Mouse (Mus musculus) brain, embryonic 14.5 days (tissue): Measurements from ENCODE around the gene Proser3. TPM values are rescaled to one million over a fixed set of nuclear protein-coding genes. Genes with fewer than 3 reads are reported as not detected.
A peak's percentile ranks its signal among the peaks of the same experiment; 100 is the strongest.

Experiments used
- DNase-seq: peaks from one replicate; pipeline ENCODE4 v3.0.0-alpha.2; 2011; ENCODE audit warnings: low read depth
- CTCF ChIP-seq: fragments of 200-500 bp; IDR thresholded peaks from 2 replicates; pipeline ENCODE4 v1.5.1; 2012; ENCODE audit warnings: inconsistent platforms, mild to moderate bottlenecking, moderate library complexity, borderline replicate concordance; ENCODE audit not compliant: insufficient read depth, insufficient read length; ENCODE audit errors: extremely low read depth
- POLR2A ChIP-seq: fragments of 200-500 bp; IDR thresholded peaks from 2 replicates; pipeline ENCODE4 v1.6.1; 2012; ENCODE audit warnings: mild to moderate bottlenecking, inconsistent platforms, borderline replicate concordance; ENCODE audit not compliant: poor library complexity, insufficient read depth, insufficient read length, severe bottlenecking; ENCODE audit errors: extremely low read depth
- polyA plus RNA-seq: library from polyadenylated mRNA; depleted of rRNA; stranded (reverse); fragments of >200 nt; gene quantifications from 2 replicates; pipeline ENCODE4 v1.2.3, GENCODE M21; 2012

The Proser3 gene
- polyA plus RNA-seq, 1 experiment: 24.1 TPM

GRCm38 (mm10) chr7:30553021-30553589, 1.0 kb upstream of the Proser3 start:
- TF ChIP-seq POLR2A (no peak), CTCF (no peak)
- DNase-seq: peak; percentile 65

GRCm38 (mm10) chr7:30551445-30552101, 526 bp downstream of the Proser3 start:
- TF ChIP-seq CTCF (peak; percentile 28; the same call in 1 of the 2 replicates), POLR2A (no peak)
- DNase-seq: peak; percentile 92

GRCm38 (mm10) chr7:30550603-30551002, 1.5 kb downstream of the Proser3 start:
- no peak for DNase-seq
- TF ChIP-seq CTCF (no peak), POLR2A (no peak)

GRCm38 (mm10) chr7:30549880-30550279, 2.2 kb downstream of the Proser3 start:
- DNase-seq: no peak
- TF ChIP-seq POLR2A (no peak), CTCF (no peak)

GRCm38 (mm10) chr7:30544327-30544726, 7.8 kb downstream of the Proser3 start:
- no peak for DNase-seq
- TF ChIP-seq CTCF (no peak), POLR2A (no peak)

GRCm38 (mm10) chr7:30540572-30540971, 11.5 kb downstream of the Proser3 start:
- no peak for DNase-seq
- TF ChIP-seq POLR2A (no peak), CTCF (no peak)

GRCm38 (mm10) chr7:30534633-30535577, 17.2 kb downstream of the Proser3 start, which contains the start of gene Arhgap33:
Gene Arhgap33, minus strand, starts transcription at chr7:30535060.
- DNase-seq: peak; percentile 99
- TF ChIP-seq POLR2A (peak; percentile 64), CTCF (no peak)

- no peak for TF ChIP-seq POLR2A
- TF ChIP-seq CTCF: no peak
- DNase-seq: peak; percentile 68
Measured at GRCm38 (mm10) chr7:30533941-30534632, 18.0 kb downstream of the Proser3 start.

GRCm38 (mm10) chr7:30532931-30533330, 19.2 kb downstream of the Proser3 start:
- DNase-seq: peak; percentile 55
- TF ChIP-seq CTCF: no peak
- no peak for TF ChIP-seq POLR2A

- TF ChIP-seq CTCF (no peak), POLR2A (no peak)
- no peak for DNase-seq
Measured at GRCm38 (mm10) chr7:30531291-30531815, 20.7 kb downstream of the Proser3 start.

- TF ChIP-seq CTCF: no peak
- TF ChIP-seq POLR2A: no peak
- DNase-seq: no peak
Measured at GRCm38 (mm10) chr7:30526981-30527380, 25.1 kb downstream of the Proser3 start.

- no peak for DNase-seq
- TF ChIP-seq POLR2A (no peak), CTCF (no peak)
Measured at GRCm38 (mm10) chr7:30526399-30526798, 25.7 kb downstream of the Proser3 start.

GRCm38 (mm10) chr7:30525954-30526353, 26.1 kb downstream of the Proser3 start:
- TF ChIP-seq CTCF: no peak
- TF ChIP-seq POLR2A: no peak
- no peak for DNase-seq

GRCm38 (mm10) chr7:30524487-30524886, 27.6 kb downstream of the Proser3 start:
- TF ChIP-seq CTCF (no peak), POLR2A (no peak)
- DNase-seq: no peak
